Mouse (Mus musculus) central nervous system, embryonic 18 days (tissue): ENCODE results near the gene Aqp2. TPM values are rescaled to one million over a fixed set of nuclear protein-coding genes. Genes with fewer than 3 reads are reported as not detected.

Experiments used
- polyA plus RNA-seq: library from polyadenylated mRNA; depleted of rRNA; stranded (reverse); fragments of >200 nt; gene quantifications from 2 replicates; pipeline ENCODE4 v1.2.3, GENCODE M21; 2012; rRNA removed

Aqp2 gene
- polyA plus RNA-seq = not detected in 2 replicates

DNA sequence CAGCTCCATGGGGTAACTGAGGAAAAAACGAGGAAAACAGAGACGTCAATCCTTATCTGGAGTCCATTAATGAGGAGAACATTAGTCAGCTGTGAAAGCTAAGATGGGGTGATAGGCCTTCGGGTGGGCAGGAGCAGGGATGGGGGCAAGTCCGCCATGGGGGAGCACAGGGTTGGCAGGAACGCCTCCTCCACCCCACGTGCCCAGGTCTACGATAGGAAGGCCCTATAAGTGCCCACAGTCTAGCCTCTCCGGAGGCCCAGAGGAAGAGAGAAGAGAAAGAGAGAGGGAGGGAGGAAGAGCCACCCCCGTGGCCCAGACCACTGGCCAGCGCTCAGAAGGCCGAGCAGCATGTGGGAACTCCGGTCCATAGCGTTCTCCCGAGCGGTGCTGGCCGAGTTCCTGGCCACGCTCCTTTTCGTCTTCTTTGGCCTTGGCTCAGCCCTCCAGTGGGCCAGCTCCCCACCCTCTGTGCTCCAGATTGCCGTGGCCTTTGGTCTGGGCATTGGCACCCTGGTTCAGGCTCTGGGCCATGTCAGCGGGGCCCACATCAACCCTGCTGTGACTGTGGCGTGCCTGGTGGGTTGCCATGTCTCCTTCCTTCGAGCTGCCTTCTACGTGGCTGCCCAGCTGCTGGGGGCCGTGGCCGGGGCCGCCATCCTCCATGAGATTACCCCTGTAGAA lies at the start of gene Aqp2:
Gene Aqp2 (plus strand): TSS at position 254 of the 684 bp plus-strand sequence.

DNA sequence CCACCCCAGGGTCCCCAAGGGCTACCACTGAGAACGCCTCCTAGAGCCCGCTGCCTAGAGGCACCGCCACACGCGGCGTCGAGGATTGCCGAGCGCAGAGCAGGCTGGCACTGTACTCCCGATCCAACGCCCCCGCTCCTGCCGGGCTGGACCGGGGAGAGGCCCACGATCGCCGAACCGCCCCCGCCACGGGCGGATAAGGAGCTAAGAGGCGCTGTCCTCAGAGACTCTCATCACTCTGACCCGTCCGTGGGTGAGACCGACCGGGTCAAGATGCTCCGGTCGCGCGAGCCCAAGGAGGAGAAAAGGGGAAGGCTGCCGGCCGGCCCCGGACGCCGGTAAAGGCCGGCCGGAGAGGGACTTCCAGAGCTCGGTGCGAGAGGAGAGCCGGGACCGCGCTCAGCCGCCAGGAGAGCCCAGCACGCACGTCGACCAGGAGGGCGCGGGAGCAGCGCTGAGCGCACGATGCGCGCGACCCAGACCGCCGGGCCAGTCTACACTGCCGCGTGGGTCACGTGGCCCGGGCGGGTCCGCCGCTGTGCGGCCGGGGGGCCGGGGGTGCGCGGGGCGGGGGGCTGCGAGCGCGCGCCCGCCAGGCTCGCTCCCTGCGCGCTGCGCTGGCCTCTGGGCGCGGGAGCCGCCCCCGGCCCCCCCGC lies 11.7 kb downstream of the Aqp2 start, which contains the start of gene Aqp5:
Gene Aqp5 (plus strand): TSS at position 354 of the 656 bp plus-strand sequence.

DNA sequence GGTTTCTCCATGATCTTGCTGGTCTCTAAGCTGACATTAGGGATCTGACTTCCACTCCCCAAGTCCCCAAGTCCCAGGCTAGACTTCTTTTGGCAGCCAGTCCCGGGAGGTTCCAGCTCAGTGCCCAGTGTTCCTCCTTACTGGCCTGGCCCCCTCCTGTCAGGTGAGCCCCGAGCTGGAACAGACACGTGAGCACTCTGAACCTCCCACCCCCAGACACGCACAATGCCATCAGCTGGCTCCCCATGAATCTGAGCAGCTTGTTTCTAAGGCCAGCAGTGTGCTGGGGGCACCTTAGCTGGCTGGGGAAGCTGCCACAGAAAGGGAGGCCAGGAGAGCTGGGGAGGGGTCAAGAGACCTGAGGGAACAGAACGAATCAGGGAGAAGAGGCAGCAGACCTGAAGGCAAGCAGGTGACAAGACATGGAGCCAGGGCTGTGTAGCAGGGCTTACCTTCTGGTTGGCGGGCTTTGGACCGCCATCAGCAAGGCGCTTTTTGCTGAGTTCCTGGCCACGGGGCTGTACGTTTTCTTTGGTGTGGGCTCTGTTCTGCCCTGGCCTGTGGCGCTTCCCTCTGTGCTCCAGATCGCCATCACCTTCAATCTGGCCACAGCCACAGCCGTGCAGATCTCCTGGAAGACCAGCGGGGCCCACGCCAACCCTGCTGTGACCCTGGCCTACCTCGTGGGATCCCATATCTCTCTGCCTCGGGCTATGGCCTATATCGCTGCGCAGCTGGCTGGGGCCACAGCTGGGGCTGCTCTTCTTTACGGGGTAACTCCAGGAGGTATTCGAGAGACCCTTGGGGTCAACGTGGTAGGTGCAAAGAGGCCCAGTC lies 22.3 kb downstream of the Aqp2 start, which contains the start of gene Aqp6:
Gene Aqp6 (plus strand): TSS at position 415 of the 837 bp plus-strand sequence.

Other genes starting within 250 kb of the Aqp2 start
- 21.3 and 22.4 TPM in 2 replicates for gene Fmnl3, start 208.6 kb upstream of the Aqp2 start, polyA plus RNA-seq
- gene Tmbim6, start 186.2 kb upstream of the Aqp2 start, polyA plus RNA-seq = 211 and 217 TPM in 2 replicates
- 15.9 and 17.0 TPM in 2 replicates for gene Nckap5l, start 121.3 kb upstream of the Aqp2 start, polyA plus RNA-seq
- gene Bcdin3d, start 104.3 kb upstream of the Aqp2 start, polyA plus RNA-seq = 10.5 and 11.0 TPM in 2 replicates
- 15.3 and 20.9 TPM in 2 replicates for gene Faim2, start 50.9 kb upstream of the Aqp2 start, polyA plus RNA-seq
- gene Aqp5, start 11.7 kb downstream of the Aqp2 start, polyA plus RNA-seq = 0.67 and 0.79 TPM in 2 replicates
- 0.21 and 0.47 TPM in 2 replicates for gene Aqp6, start 22.3 kb downstream of the Aqp2 start, polyA plus RNA-seq
- gene Racgap1, start 72.6 kb downstream of the Aqp2 start, polyA plus RNA-seq = 46.8 and 48.1 TPM in 2 replicates
- 84.2 and 92.7 TPM in 2 replicates for gene Asic1, start 91.3 kb downstream of the Aqp2 start, polyA plus RNA-seq
- gene Smarcd1, start 123.1 kb downstream of the Aqp2 start, polyA plus RNA-seq = 128 and 137 TPM in 2 replicates
- not detected in 2 replicates for gene Gm17349, start 126.4 kb downstream of the Aqp2 start, polyA plus RNA-seq
- gene Gpd1, start 138.5 kb downstream of the Aqp2 start, polyA plus RNA-seq = 3.7 TPM in 2 replicates
- 160 and 178 TPM in 2 replicates for gene Cox14, start 146.6 kb downstream of the Aqp2 start, polyA plus RNA-seq
- 66.9 and 70.2 TPM in 2 replicates for gene Cers5, start 193.8 kb downstream of the Aqp2 start, polyA plus RNA-seq